Mouse (Mus musculus) small intestine, adult 2 months (tissue): ENCODE measurements around the gene Ubxn11. TPM values are rescaled to one million over a fixed set of nuclear protein-coding genes. Genes with fewer than 3 reads are reported as not detected.

ENCODE experiments used
- H3K27ac ChIP-seq: fragments of 200-500 bp; 2 replicates; pipeline ENCODE4 v1.5.1; 2012; ENCODE audit warnings: low read depth, low read length, control low read depth, inconsistent platforms; ENCODE audit not compliant: insufficient read depth
- H3K27me3 ChIP-seq: fragments of 200-500 bp; 2 replicates; pipeline ENCODE4 v1.6.1; 2012; ENCODE audit warnings: mild to moderate bottlenecking, moderate library complexity, low read length, inconsistent platforms; ENCODE audit not compliant: control insufficient read depth, insufficient read depth
- H3K36me3 ChIP-seq: fragments of 200-500 bp; 2 replicates; pipeline ENCODE4 v1.6.1; 2012; ENCODE audit warnings: mild to moderate bottlenecking, low read length, control low read depth, inconsistent platforms; ENCODE audit not compliant: control insufficient read depth, insufficient read depth
- H3K4me1 ChIP-seq: fragments of 200-500 bp; 2 replicates; pipeline ENCODE4 v1.6.1; 2012; ENCODE audit warnings: low read length, inconsistent platforms, mixed read lengths; ENCODE audit not compliant: control insufficient read depth, insufficient read depth, insufficient read length
- H3K4me3 ChIP-seq: fragments of 200-500 bp; 2 replicates; pipeline ENCODE4 v1.5.1; 2012; ENCODE audit warnings: low read depth, mild to moderate bottlenecking, control low read depth, inconsistent platforms, low read length, moderate library complexity
- CTCF ChIP-seq: fragments of 200-500 bp; IDR thresholded peaks from 2 replicates; pipeline ENCODE4 v1.5.1; 2012; ENCODE audit warnings: low read depth, mild to moderate bottlenecking, control low read depth, inconsistent platforms, low read length, moderate library complexity, mixed read lengths; ENCODE audit not compliant: insufficient replicate concordance, insufficient read length; ENCODE audit errors: extremely low read depth
- POLR2A ChIP-seq: fragments of 200-500 bp; IDR thresholded peaks from 2 replicates; pipeline ENCODE4 v1.6.1; 2012; ENCODE audit warnings: low read depth, mild to moderate bottlenecking, control low read depth, inconsistent platforms, low read length, moderate library complexity
- WGBS: fragments of 180-500 bp; shearing (Covaris S2); methylation state at CpG from one replicate; pipeline ENCODE4 v1.1.7; 2018; 5-methylcytosine and 5-hydroxymethylcytosine counted together
- polyA plus RNA-seq: library from polyadenylated mRNA; depleted of rRNA; stranded (reverse); fragments of >200 nt; gene quantifications from 2 replicates; pipeline ENCODE4 v1.2.3, GENCODE M21; 2012

The Ubxn11 gene
- polyA plus RNA-seq, 1 experiment = 4.5 TPM

DNA sequence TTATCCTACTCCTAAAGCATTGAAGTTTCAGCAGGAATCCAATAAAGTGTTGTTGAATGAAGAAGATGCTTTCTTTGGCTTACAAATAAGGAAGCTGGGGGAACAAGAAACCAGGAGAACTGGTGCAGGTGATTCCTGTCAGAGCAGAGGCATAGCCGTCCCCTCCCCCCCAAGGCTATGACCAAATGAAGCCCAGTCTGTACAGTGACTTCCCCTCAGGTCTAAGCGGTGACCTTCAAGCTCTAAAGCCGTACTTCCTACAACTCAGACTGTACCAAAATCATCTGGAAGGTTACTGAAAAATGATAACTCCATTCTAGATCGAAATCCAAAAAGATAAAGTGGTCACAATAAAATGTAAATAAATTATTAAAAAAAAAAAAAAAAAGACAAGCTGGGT lies 47.0 kb downstream of the Ubxn11 start:
- no peak overlapping the region for H3K4me3 ChIP-seq
- 85% methylated on average over 4 of the region's 4 CpGs for WGBS
- no peak for TF ChIP-seq POLR2A
- H3K36me3 ChIP-seq = peaks cover 36% of the 10 kb centered on the region
- no peaks in the 10 kb centered on the region for H3K4me1 ChIP-seq
- H3K27ac ChIP-seq = no peak overlapping the region
- no peaks in the 10 kb centered on the region for H3K27me3 ChIP-seq

DNA sequence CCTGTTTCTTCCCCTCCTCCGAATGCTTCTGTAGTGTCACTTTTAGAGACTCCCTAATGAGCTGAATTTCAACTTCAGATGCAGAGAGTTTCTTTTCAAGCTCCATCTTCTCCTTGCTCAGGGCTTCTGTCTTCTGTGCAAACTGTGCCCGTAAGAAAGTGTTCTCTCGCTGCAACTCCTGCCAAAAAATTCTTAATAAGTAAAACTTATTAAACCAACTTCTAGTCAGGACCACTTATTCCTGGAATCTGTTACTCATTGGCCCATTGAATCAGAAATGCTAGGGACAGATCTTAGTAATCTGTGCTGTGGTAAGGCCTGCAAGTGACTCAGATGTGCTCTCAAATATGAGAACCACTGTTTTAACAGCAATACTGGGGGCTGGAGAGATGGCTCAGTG lies 49.7 kb downstream of the Ubxn11 start:
- Histone ChIP-seq H3K27me3 (no peaks in the 10 kb centered on the region), H3K4me3 (no peak overlapping the region), H3K4me1 (no peaks in the 10 kb centered on the region), H3K27ac (no peak overlapping the region), H3K36me3 (peaks cover 34% of the 10 kb centered on the region)
- no peak for TF ChIP-seq POLR2A
- TF ChIP-seq CTCF = no peak
- 82% methylated on average over 3 of the region's 3 CpGs for WGBS

DNA sequence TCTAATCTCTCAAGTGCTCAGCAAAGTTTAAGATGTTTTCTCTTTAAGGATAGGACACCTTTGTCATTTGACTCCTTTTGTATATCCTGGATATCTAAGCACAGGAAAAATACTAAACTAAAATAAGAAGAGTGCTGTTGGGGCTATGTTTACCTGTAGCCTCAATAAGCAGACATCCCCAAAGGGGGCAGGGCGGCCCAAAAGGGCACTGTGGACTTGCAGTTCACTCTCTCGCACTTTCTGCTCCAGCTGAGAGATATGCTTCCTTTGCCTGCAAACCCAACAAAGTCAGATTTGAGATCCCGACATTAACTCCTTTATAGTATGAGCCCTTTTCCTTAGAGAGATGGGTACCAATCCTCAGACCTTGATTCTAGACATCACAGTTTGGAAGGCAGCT lies 51.3 kb downstream of the Ubxn11 start:
- no peaks in the 10 kb centered on the region for H3K27me3 ChIP-seq
- TF ChIP-seq CTCF = no peak
- no peak for TF ChIP-seq POLR2A
- H3K4me3 ChIP-seq = no peak overlapping the region
- H3K27ac ChIP-seq = no peak overlapping the region
- peaks cover 24% of the 10 kb centered on the region for H3K36me3 ChIP-seq
- WGBS = 98% methylated on average over 3 of the region's 3 CpGs
- peaks cover under 1% of the 10 kb centered on the region; the same call in 1 of the 2 replicates for H3K4me1 ChIP-seq

DNA sequence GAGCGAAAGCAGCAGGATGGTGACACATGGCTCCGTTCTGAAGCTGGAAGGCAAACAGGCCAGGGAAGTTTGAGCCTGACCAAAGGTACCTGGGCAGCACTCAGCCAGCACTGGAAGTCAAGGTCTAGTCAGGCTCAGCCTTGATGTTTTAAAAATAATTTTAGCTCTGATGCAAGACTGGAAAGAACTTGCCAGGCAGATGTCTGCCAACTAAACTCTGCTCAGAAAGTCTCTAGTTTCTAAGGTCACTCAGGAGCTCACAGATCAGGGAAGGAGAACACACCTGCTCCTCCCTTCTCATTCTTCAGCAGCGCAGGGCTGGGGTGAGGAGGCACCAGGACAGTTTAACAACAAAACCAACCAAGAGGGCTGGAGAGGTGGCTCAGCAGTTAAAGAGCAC lies 52.0 kb downstream of the Ubxn11 start:
- H3K27me3 ChIP-seq = no peaks in the 10 kb centered on the region
- H3K27ac ChIP-seq = no peak overlapping the region
- H3K4me1 ChIP-seq = peaks cover 7% of the 10 kb centered on the region; the same call in 1 of the 2 replicates
- TF ChIP-seq CTCF (no peak), POLR2A (no peak)
- 94% methylated on average over 3 of the region's 3 CpGs for WGBS
- peaks cover 23% of the 10 kb centered on the region for H3K36me3 ChIP-seq
- H3K4me3 ChIP-seq = no peak overlapping the region

DNA sequence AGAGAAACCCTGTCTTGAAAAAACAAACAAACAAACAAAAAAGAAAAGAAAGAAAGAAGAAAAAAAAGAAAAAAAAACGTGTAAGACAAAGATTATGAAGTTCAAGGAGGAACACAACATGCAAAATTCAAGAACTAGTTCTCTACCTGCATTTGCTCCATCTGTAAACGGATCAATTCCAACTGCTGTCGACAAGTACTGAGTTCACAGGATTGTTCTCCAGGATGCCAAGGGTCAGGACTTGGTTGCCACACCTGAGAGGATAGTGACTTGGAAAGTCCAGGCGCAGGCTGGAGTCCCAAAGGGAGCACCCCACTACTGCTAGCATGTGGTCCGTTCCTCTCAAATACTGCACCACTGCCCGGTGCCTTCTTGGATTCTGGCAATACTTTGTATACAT lies 53.2 kb downstream of the Ubxn11 start:
- no peak overlapping the region for H3K4me3 ChIP-seq
- H3K36me3 ChIP-seq = peaks cover 21% of the 10 kb centered on the region
- no peaks in the 10 kb centered on the region for H3K27me3 ChIP-seq
- 82% methylated on average over 6 of the region's 6 CpGs for WGBS
- no peak overlapping the region for H3K27ac ChIP-seq
- no peak for TF ChIP-seq POLR2A
- TF ChIP-seq CTCF = no peak
- peaks cover 7% of the 10 kb centered on the region; the same call in 1 of the 2 replicates for H3K4me1 ChIP-seq

DNA sequence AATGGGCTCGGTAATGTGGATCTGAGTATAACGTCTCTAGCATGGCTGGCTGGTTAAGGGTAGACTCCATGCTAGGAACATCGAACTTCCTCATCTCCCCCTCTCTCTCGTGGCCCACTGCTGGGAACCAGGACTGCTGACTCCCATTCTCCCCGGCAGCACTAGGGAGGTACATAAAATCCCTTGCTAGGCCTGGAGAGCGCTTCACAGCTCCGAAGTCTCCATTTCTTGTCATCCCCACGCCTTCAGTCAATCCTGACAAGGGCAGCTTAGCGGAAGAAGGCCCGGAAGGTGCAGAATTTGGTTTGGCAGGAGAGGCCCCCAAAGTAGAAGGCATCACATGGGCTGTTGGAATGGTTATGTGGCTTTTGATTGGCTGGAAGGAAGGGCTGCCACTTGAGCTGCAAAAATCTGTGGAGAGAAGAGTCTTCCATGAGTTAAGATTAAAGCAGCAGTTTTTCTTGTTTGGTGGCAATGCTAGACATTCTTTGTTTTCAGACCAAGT lies 53.6 kb downstream of the Ubxn11 start:
- no peak for TF ChIP-seq CTCF
- no peak for TF ChIP-seq POLR2A
- H3K27ac ChIP-seq = no peak overlapping the region
- H3K4me3 ChIP-seq = no peak overlapping the region
- 95% methylated on average over 10 of the region's 10 CpGs for WGBS
- peaks cover 7% of the 10 kb centered on the region; the same call in 1 of the 2 replicates for H3K4me1 ChIP-seq
- H3K36me3 ChIP-seq = peaks cover 20% of the 10 kb centered on the region
- H3K27me3 ChIP-seq = no peaks in the 10 kb centered on the region

DNA sequence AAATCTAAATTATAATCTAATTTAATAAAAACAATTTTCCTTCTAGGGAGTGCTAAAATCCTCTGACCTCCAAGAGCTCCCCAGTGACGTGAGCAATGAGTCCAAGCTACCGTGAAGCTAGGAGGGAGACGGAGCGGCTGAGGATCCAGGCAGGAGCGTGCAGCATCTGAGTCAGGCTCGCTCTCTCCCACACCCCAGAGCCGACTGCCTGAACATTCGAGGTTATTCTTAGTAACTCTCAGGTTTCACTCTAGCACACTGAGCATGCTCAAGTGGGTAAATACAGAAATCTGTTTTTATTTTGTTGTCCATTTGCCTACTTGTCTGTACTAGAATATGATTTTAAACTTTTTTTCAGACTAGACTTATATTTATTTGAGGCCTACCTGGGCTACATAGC lies 54.4 kb downstream of the Ubxn11 start:
- Histone ChIP-seq H3K27ac (no peak overlapping the region), H3K4me3 (no peak overlapping the region)
- WGBS = 85% methylated on average over 8 of the region's 8 CpGs

DNA sequence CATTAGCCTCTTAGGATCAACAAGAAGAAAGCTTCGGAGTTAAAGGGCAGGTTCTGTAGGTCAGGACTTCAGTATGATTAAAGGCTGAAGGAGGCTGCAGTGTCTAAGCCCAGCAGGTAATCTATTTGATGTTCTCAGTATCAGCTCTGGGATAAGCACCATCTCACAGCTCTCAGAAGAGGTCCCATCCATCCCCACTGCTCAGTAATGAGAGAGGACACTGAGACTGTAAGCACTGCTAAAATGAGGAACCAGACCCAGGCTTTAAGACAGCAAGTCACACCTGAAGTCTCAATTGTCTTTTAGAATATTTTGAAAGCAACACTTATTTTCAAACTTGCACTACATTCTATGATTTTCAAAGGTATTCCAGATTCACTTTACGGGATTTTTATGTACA lies 55.2 kb downstream of the Ubxn11 start:
- TF ChIP-seq POLR2A (no peak), CTCF (no peak)
- peaks cover 7% of the 10 kb centered on the region; the same call in 1 of the 2 replicates for H3K36me3 ChIP-seq
- H3K4me1 ChIP-seq = peaks cover 7% of the 10 kb centered on the region; the same call in 1 of the 2 replicates
- WGBS = 77% methylated on average over 2 of the region's 2 CpGs
- no peaks in the 10 kb centered on the region for H3K27me3 ChIP-seq
- H3K27ac ChIP-seq = no peak overlapping the region
- no peak overlapping the region for H3K4me3 ChIP-seq

More for the DNA sequence above, 54.4 kb downstream of the Ubxn11 start:
- peaks cover 7% of the 10 kb centered on the region; the same call in 1 of the 2 replicates for H3K4me1 ChIP-seq
- no peak for TF ChIP-seq CTCF
- TF ChIP-seq POLR2A = no peak
- H3K36me3 ChIP-seq = peaks cover 13% of the 10 kb centered on the region
- H3K27me3 ChIP-seq = no peaks in the 10 kb centered on the region
